Mouse (Mus musculus) megakaryocyte, embryonic 14.5 days (primary cell): ENCODE results near the gene Thbs2.

Source experiments
- FLI1 ChIP-seq: IDR thresholded peaks from 2 replicates; pipeline ENCODE4 v1.6.1; 2012; ENCODE audit warnings: low read length, inconsistent platforms, mixed read lengths
- GATA1 ChIP-seq: IDR thresholded peaks from 3 replicates; pipeline ENCODE4 v1.6.1; 2012; ENCODE audit warnings: mixed read lengths, low read length, inconsistent platforms, borderline replicate concordance

GRCm38 (mm10) chr17:14657123-14657522, 36.9 kb downstream of the Thbs2 start:
- TF ChIP-seq FLI1: no peak
- TF ChIP-seq GATA1: no peak
